In the genomic region with DNA sequence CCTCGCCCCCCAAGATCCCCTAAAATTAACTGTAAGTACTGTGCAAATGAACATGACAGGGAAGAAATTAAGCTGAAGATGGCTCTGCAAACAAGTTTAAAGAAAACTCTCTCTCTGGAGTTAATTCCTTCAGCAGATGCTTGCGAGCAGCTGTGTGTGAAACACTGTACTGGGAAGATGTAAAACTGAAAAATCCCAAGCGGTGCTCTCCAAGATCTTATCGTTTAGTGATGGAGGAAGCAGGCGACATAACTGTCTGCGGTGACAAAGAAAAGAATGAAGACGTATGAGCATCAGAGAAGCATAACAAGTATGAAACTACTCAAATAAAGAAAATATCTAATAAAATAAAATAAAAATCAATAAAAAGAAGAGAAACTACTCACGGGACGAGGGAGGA, we compare ENCODE assay signal across 29 mouse cellular contexts. TPM values are rescaled to one million over a fixed set of nuclear protein-coding genes. Genes with fewer than 3 reads are reported as not detected.
DNase-seq lines count a peak whose midpoint lies in the region; ATAC-seq and TF ChIP-seq lines count a peak whose summit lies in the region.
"Had no signal": no experiment of that assay in that cellular context is flagged by ENCODE, and none has a peak within 500 bp of the region (broad histone marks: within the 10 kb centered on the region; RNA-seq: fewer than 3 reads in every experiment).

No protein-coding gene starts in this region.

- no peaks in the 10 kb centered on the region for H3K36me3 ChIP-seq in forebrain, postnatal 0 days (ENCODE audit: insufficient read depth)
- H3K36me3 ChIP-seq in forebrain, embryonic 16.5 days (ENCODE audit: control insufficient read depth, insufficient read depth), result no peaks in the 10 kb centered on the region
- peaks cover 3% of the 10 kb centered on the region; the same call in 1 of the 2 replicates for H3K36me3 ChIP-seq in heart, embryonic 10.5 days
- H3K36me3 ChIP-seq in liver, embryonic 15.5 days (replicated peaks), result peaks cover 3% of the 10 kb centered on the region; the same call in 1 of the 2 replicates
- H3K36me3 ChIP-seq: embryonic facial prominence, embryonic 12.5 days; embryonic facial prominence, embryonic 15.5 days; heart, embryonic 15.5 days; intestine, embryonic 15.5 days had no signal

- ATAC-seq in forebrain, postnatal 0 days, result peak; percentile 25; the same call in 1 of the 2 replicates
- ATAC-seq in forebrain, embryonic 16.5 days, result no peak
- no peak for ATAC-seq in liver, embryonic 15.5 days (ENCODE audit: insufficient read depth)
- ATAC-seq: hindbrain, embryonic 16.5 days; intestine, embryonic 15.5 days; Patski had no signal

- H3K4me3 ChIP-seq in forebrain, postnatal 0 days (ENCODE audit: low read depth, low read length), result no peak overlapping the region
- H3K4me3 ChIP-seq in forebrain, embryonic 16.5 days (replicated peaks; ENCODE audit: low read length), result no peak overlapping the region
- H3K4me3 ChIP-seq in heart, embryonic 10.5 days, result no peak overlapping the region
- no peak overlapping the region for H3K4me3 ChIP-seq in liver, embryonic 15.5 days (replicated peaks)
- H3K4me3 ChIP-seq: embryonic facial prominence, embryonic 12.5 days; embryonic facial prominence, embryonic 15.5 days; forebrain, embryonic 12.5 days; heart, embryonic 12.5 days; heart, embryonic 15.5 days; hindbrain, embryonic 10.5 days; hindbrain, embryonic 13.5 days; intestine, embryonic 15.5 days had no signal

- H3K4me2 ChIP-seq in forebrain, postnatal 0 days (ENCODE audit: low read depth), result no peak overlapping the region
- H3K4me2 ChIP-seq in forebrain, embryonic 16.5 days (ENCODE audit: low read length), result no peak overlapping the region
- no peak overlapping the region for H3K4me2 ChIP-seq in liver, embryonic 15.5 days
- H3K4me2 ChIP-seq: embryonic facial prominence, embryonic 12.5 days; embryonic facial prominence, embryonic 15.5 days; forebrain, embryonic 12.5 days; heart, embryonic 12.5 days; heart, embryonic 15.5 days; hindbrain, embryonic 13.5 days; intestine, embryonic 15.5 days had no signal

- H3K4me1 ChIP-seq in forebrain, postnatal 0 days (ENCODE audit: insufficient read depth), result no peaks in the 10 kb centered on the region
- no peaks in the 10 kb centered on the region for H3K4me1 ChIP-seq in forebrain, embryonic 16.5 days (replicated peaks; ENCODE audit: control insufficient read depth, insufficient read depth, low read length)
- H3K4me1 ChIP-seq in heart, embryonic 10.5 days, result 0 out of 2 replicates have a peak, but pooled peaks cover under 1% of the 10 kb centered on the region
- H3K4me1 ChIP-seq in liver, embryonic 15.5 days (replicated peaks), result peaks cover 56% of the 10 kb centered on the region
- H3K4me1 ChIP-seq: forebrain, embryonic 12.5 days; hindbrain, embryonic 13.5 days had no signal

- WGBS in forebrain, postnatal 0 days, result 84% methylated on average over 9 of the region's 9 CpGs
- WGBS in forebrain, embryonic 16.5 days, result 89% methylated on average over 9 of the region's 9 CpGs
- 90% methylated on average over 9 of the region's 9 CpGs for WGBS in heart, embryonic 10.5 days
- WGBS in liver, embryonic 15.5 days (ENCODE audit: insufficient replicate concordance), result 81% methylated on average over 9 of the region's 9 CpGs

- no peak overlapping the region for H3K27ac ChIP-seq in forebrain, postnatal 0 days (ENCODE audit: low read depth, low read length)
- H3K27ac ChIP-seq in forebrain, embryonic 16.5 days (ENCODE audit: low read length), result no peak overlapping the region
- no peak overlapping the region for H3K27ac ChIP-seq in heart, embryonic 10.5 days
- peak overlapping the region; percentile 14; the same call in 1 of the 2 replicates for H3K27ac ChIP-seq in liver, embryonic 15.5 days (replicated peaks)
- H3K27ac ChIP-seq: embryonic facial prominence, embryonic 12.5 days; embryonic facial prominence, embryonic 15.5 days; forebrain, embryonic 12.5 days; heart, embryonic 15.5 days; hindbrain, embryonic 10.5 days; hindbrain, embryonic 13.5 days; intestine, embryonic 15.5 days had no signal

- no peak overlapping the region for H3K9ac ChIP-seq in forebrain, postnatal 0 days
- H3K9ac ChIP-seq in forebrain, embryonic 16.5 days (replicated peaks; ENCODE audit: low read depth, low read length), result no peak overlapping the region
- no peak overlapping the region for H3K9ac ChIP-seq in liver, embryonic 15.5 days
- H3K9ac ChIP-seq: embryonic facial prominence, embryonic 12.5 days; embryonic facial prominence, embryonic 15.5 days; forebrain, embryonic 12.5 days; heart, embryonic 12.5 days; heart, embryonic 15.5 days; hindbrain, embryonic 13.5 days; intestine, embryonic 15.5 days had no signal

- no peaks in the 10 kb centered on the region for H3K9me3 ChIP-seq in forebrain, postnatal 0 days (ENCODE audit: low read length)
- H3K9me3 ChIP-seq in forebrain, embryonic 16.5 days (ENCODE audit: control insufficient read depth, low read length), result no peaks in the 10 kb centered on the region
- H3K9me3 ChIP-seq in heart, embryonic 10.5 days, result no peaks in the 10 kb centered on the region
- no peaks in the 10 kb centered on the region for H3K9me3 ChIP-seq in liver, embryonic 15.5 days (replicated peaks)
- H3K9me3 ChIP-seq: embryonic facial prominence, embryonic 12.5 days; embryonic facial prominence, embryonic 15.5 days; forebrain, embryonic 12.5 days; G1E; heart, embryonic 12.5 days; heart, embryonic 15.5 days; hindbrain, embryonic 10.5 days; hindbrain, embryonic 13.5 days; intestine, embryonic 15.5 days had no signal

- DNase-seq in forebrain, postnatal 0 days, result no peak
- peak; percentile 66 for DNase-seq in heart, adult 11 months
- DNase-seq in heart, embryonic 10.5 days (ENCODE audit: low spot score), result no peak
- no peak for DNase-seq in liver
- DNase-seq: adrenal gland, postnatal 10 days; adrenal gland, postnatal 36 days; B cell, adult 2 months; cerebellum, adult 11 months; cerebellum, adult 2 months; cerebellum, adult 9-11 months; cerebellum, postnatal 25 days; gastrocnemius, postnatal 25 days; heart, postnatal 10 days; heart, postnatal 36 days; kidney, adult 11 months had no signal

- TF ChIP-seq CTCF in forebrain, postnatal 0 days (IDR thresholded peaks at IDR 0.05; ENCODE audit: low read depth), result no peak

- no peaks in the 10 kb centered on the region for H3K27me3 ChIP-seq in forebrain, postnatal 0 days (ENCODE audit: insufficient read depth, low read length)
- no peaks in the 10 kb centered on the region for H3K27me3 ChIP-seq in forebrain, embryonic 16.5 days (replicated peaks; ENCODE audit: control insufficient read depth, insufficient read depth, low read length)
- no peaks in the 10 kb centered on the region for H3K27me3 ChIP-seq in heart, embryonic 10.5 days (ENCODE audit: insufficient read depth, poor library complexity, severe bottlenecking)
- H3K27me3 ChIP-seq in liver, embryonic 15.5 days, result no peaks in the 10 kb centered on the region
- H3K27me3 ChIP-seq: CH12.LX; embryonic facial prominence, embryonic 12.5 days; embryonic facial prominence, embryonic 15.5 days; forebrain, embryonic 12.5 days; heart, embryonic 12.5 days; heart, embryonic 15.5 days; hindbrain, embryonic 13.5 days; intestine, embryonic 15.5 days; Patski had no signal

RNA-seq across cellular contexts. Expression of gene Irf2, which starts 18.1 kb away (rescaled TPM):
- 3.0 and 8.5 TPM in 2 replicates for total RNA-seq in forebrain, postnatal 0 days (2014; rRNA removed)
- polyA plus RNA-seq in forebrain, postnatal 0 days (2015; fragmentation: Nextera tagmentation; extraction: Ambion mirVana), result 5.4 and 9.1 TPM in 2 replicates
- polyA plus RNA-seq in forebrain, embryonic 16.5 days (2015; fragmentation: Nextera tagmentation; extraction: Ambion mirVana), result 11.2 TPM in 2 replicates
- 8.9 and 10.9 TPM in 2 replicates for polyA plus RNA-seq in heart, embryonic 10.5 days (2016; fragmentation: Nextera tagmentation; extraction: Ambion mirVana)
- 10.1 and 11.6 TPM in 2 replicates for polyA plus RNA-seq in liver, embryonic 15.5 days (2015; fragmentation: Nextera tagmentation; extraction: Ambion mirVana)
